Mouse (Mus musculus): ENCODE measurements around the gene Ccl21a.
"Not testable (repeated sequence)": the region's sequence is repeated elsewhere in the genome, so short reads cannot be mapped to it uniquely, and the experiment has no call there.

Gene Ccl21a

GRCm38 (mm10) chr4:42773893-42774292 lies at the start of gene Ccl21a:
Ccl21a (minus strand) TSS chr4:42773993.
- DNase-seq (ENCODE audit: low spot score): not testable (repeated sequence)

DNA sequence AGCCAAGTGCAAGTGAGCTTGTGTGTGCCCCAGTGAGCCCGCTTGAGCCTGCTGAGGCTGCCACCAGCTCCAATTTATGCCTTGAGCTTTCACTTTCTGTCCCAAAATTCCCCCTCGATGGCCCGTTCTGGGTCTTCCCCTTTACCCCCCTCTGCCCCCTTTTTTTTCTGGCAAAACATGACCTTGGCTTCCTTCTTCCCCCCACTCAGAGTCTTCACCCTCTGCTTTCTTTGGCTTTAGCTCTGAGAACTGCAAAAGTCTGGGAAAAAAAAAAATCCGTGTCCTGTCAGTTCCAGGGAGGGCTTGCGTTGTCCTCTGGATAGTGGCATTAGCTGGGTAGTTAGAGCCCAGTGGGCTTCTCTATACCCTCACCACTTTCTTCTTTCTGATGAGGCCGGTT lies 17.3 kb downstream of the Ccl21a start, which contains the start of gene Ccl19:
Gene Ccl19 (minus strand): TSS at position 101 of the 400 bp plus-strand sequence.
- DNase-seq (ENCODE audit: low spot score): not testable (repeated sequence)

- DNase-seq (ENCODE audit: low spot score): not testable (repeated sequence)
Measured at GRCm38 (mm10) chr4:42735245-42735644, 38.5 kb downstream of the Ccl21a start, which contains the start of gene 4930578G10Rik. 4930578G10Rik (plus strand) TSS chr4:42735545.
